In the genomic region with DNA sequence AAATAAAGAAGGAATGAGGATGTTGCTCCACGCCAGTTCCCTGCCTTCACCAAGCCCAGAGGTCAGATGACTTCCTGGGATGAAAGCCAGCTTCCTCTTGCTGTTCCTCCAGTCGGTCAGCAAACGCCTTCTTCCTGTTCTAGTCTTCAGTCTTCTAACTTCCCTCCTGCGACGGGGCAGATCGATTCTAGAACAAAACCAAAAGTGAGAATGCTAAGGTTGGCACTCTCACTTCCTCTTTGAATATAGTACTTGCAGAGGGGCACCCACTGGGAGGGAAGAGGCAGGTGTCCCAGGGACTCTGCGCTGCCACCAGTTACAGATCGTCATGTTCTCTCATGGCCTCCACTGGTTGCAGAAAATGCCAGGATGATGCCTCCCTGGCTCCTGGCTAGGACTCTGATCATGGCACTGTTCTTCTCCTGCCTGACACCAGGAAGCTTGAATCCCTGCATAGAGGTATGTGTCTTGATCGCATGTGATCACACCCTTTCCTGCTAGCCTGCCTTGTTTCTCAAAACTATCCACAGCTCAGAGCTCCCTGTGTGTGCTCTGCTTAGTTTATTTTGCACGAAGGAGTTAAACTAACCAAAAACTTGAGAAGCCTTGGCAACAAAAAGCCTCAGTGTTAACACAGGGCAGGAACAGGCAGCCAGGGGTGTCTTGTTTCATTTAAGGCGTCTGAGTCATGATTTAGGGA, we compare ENCODE assay signal across 8 mouse cellular contexts. TPM values are rescaled to one million over a fixed set of nuclear protein-coding genes. Genes with fewer than 3 reads are reported as not detected.
A peak's percentile ranks its signal among the peaks of the same experiment; 100 is the strongest.
DNase-seq lines count a peak whose midpoint lies in the region; ATAC-seq and TF ChIP-seq lines count a peak whose summit lies in the region.

A gene (plus strand): TSS at position 122 of the 700 bp plus-strand sequence.

- H3K4me2 ChIP-seq in intestine, postnatal 0 days (replicated peaks; ENCODE audit: low read depth): peak within 1 kb of the TSS; percentile 57

- no peak within 1 kb of the TSS for H3K9ac ChIP-seq in intestine, postnatal 0 days (ENCODE audit: low read depth, low read length)

- H3K4me1 ChIP-seq in erythroblast, embryonic 14.5 days (ENCODE audit: control insufficient read depth): no peaks in the 10 kb centered on the region
- no peaks in the 10 kb centered on the region for H3K4me1 ChIP-seq in intestine, postnatal 0 days (replicated peaks; ENCODE audit: control insufficient read depth, insufficient read depth, low read length)

- intact Hi-C loops in gastrocnemius, postnatal 14 days (cut with DNase I; ENCODE audit: low total_unique reads): no loop called here
- intact Hi-C loops in left cerebral cortex, postnatal 36 days (cut with DNase I): no loop called here

- DNase-seq in cerebellum, adult 11-12 months: peak; percentile 59
- DNase-seq in gastrocnemius, postnatal 14 days: peak; percentile 71
- peak; percentile 13 to 33 for DNase-seq in left cerebral cortex, postnatal 36 days (ENCODE audit: low spot score in 2 of 2)
- DNase-seq in telencephalon, adult 2 months (ENCODE audit: low read depth, low spot score): peak; percentile 48

- ATAC-seq in erythroblast, adult 5-6 weeks (replicated peaks; ENCODE audit: low FRiP score, poor library complexity, severe bottlenecking): no peak
- ATAC-seq in intestine, postnatal 0 days: peak; percentile 28; the same call in 1 of the 2 replicates
- peak; percentile 94 for ATAC-seq in megakaryocyte progenitor cell, adult 5-6 weeks (replicated peaks; ENCODE audit: poor library complexity)

- no peaks in the 10 kb centered on the region for H3K9me3 ChIP-seq in erythroblast, embryonic 14.5 days (ENCODE audit: control insufficient read depth, low read length)
- H3K9me3 ChIP-seq in intestine, postnatal 0 days (ENCODE audit: control insufficient read depth): no peaks in the 10 kb centered on the region

- H3K27me3 ChIP-seq in erythroblast, embryonic 14.5 days (ENCODE audit: control insufficient read depth): no peaks in the 10 kb centered on the region
- no peaks in the 10 kb centered on the region for H3K27me3 ChIP-seq in intestine, postnatal 0 days (replicated peaks; ENCODE audit: control insufficient read depth, insufficient read depth, low read length)

- peak within 1 kb of the TSS; percentile 23 for H3K4me3 ChIP-seq in erythroblast, embryonic 14.5 days (replicated peaks)
- peak within 1 kb of the TSS; percentile 22 for H3K4me3 ChIP-seq in intestine, postnatal 0 days (ENCODE audit: low read depth, low read length)

- H3K36me3 ChIP-seq in erythroblast, embryonic 14.5 days (ENCODE audit: control insufficient read depth): no peaks in the 10 kb centered on the region
- no peaks in the 10 kb centered on the region for H3K36me3 ChIP-seq in intestine, postnatal 0 days (ENCODE audit: control insufficient read depth, insufficient read depth)

- 39% methylated on average over 11 of the region's 11 CpGs for WGBS in intestine, postnatal 0 days

- no peak for TF ChIP-seq CTCF in intestine, postnatal 0 days (IDR thresholded peaks at IDR 0.05; ENCODE audit: low read depth)

- peak within 1 kb of the TSS; percentile 24 for H3K27ac ChIP-seq in intestine, postnatal 0 days (ENCODE audit: low read depth, low read length)

RNA-seq across cellular contexts. Expression of the gene that starts here (rescaled TPM):
- polyA plus RNA-seq in erythroblast, embryonic 14.5 days (2012): 0.02 TPM in 1 of 2 replicates, not detected in the other
- total RNA-seq in erythroblast, adult 5-6 weeks (2015; ENCODE audit: low replicate concordance): 5.4 and 6.5 TPM in 2 replicates
- total RNA-seq in erythroblast, adult 5-6 weeks (2017; ENCODE audit: low replicate concordance): 5.6 and 6.3 TPM in 2 replicates
- total RNA-seq in gastrocnemius, postnatal 14 days (2021): 1 to 10 TPM; 6.2 to 6.3 TPM
- polyA plus RNA-seq in intestine, postnatal 0 days (2015; fragmentation: Nextera tagmentation; extraction: Ambion mirVana): 0.64 and 0.78 TPM in 2 replicates
- total RNA-seq in left cerebral cortex, postnatal 36 days (2021): 1 to 10 TPM; 2.1 to 2.4 TPM
- total RNA-seq in megakaryocyte progenitor cell, adult 5-6 weeks (2015): 13.9 and 15.3 TPM in 2 replicates
- total RNA-seq in megakaryocyte progenitor cell, adult 5-6 weeks (2017): 13.0 and 13.6 TPM in 2 replicates

Comparison
In these comparisons a context has a peak if more than half of its experiments do, and no peak if none do; other contexts are left out.
1. Peak in ATAC-seq, H3K4me3 ChIP-seq, H3K27ac ChIP-seq and H3K4me2 ChIP-seq in intestine, postnatal 0 days; RNA of the gene not detected or under 1 TPM.